Mouse (Mus musculus) embryo, embryonic 10.5 days (tissue): ENCODE results near the gene Rgs12.
A peak's percentile ranks its signal among the peaks of the same experiment; 100 is the strongest.

Experiments
- DNase-seq: peaks from one replicate; pipeline ENCODE4 v3.0.0-alpha.2; 2015; ENCODE audit warnings: low spot score

The Rgs12 gene

DNA sequence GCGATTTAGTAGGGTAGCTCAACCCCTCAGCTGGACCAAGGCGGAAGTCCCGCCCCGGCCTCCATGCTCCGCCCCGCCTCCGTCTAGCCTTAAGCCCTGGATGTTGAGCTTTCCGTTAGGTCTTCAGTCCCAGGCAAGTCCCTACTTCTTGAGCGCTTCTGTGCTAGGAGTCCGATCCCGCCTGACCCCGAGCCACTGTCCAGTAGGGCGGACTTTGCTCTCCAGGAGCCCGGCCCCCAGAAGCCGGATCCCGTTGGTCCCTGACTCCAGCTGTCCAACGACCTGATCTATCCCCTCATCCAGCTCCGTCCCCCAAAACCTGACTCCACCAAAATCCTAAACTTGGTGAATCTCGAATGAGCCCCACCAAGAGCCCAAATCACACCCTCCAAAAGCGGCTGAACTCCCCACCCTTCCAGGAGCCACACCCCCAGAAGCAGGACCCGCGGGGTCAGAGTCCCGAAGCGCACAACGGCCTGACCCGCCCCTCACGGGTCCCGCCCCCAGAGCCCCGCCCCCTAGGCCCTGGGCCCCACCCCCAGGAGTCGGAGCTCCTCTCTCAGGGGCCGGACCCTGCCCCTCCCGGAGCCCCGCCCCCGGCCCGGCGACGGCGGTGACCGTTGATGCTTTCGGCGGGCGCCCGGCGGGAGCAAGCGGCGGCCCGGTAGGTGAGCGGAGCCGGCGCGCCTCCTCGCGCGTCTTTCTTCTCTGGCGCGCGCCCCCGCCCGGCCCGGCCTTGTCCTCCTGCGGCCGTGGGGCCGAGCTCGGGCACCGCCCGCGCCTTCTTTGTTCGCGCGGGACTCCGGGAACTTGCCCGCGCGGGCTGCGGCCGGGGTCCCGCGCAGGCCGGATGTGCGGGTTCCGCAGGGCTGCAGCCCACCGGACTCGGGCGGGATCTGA is at the start of gene Rgs12:
Gene Rgs12, plus strand, starts transcription at position 585 of the 900 bp plus-strand sequence.
- DNase-seq, result peak; percentile 90

DNA sequence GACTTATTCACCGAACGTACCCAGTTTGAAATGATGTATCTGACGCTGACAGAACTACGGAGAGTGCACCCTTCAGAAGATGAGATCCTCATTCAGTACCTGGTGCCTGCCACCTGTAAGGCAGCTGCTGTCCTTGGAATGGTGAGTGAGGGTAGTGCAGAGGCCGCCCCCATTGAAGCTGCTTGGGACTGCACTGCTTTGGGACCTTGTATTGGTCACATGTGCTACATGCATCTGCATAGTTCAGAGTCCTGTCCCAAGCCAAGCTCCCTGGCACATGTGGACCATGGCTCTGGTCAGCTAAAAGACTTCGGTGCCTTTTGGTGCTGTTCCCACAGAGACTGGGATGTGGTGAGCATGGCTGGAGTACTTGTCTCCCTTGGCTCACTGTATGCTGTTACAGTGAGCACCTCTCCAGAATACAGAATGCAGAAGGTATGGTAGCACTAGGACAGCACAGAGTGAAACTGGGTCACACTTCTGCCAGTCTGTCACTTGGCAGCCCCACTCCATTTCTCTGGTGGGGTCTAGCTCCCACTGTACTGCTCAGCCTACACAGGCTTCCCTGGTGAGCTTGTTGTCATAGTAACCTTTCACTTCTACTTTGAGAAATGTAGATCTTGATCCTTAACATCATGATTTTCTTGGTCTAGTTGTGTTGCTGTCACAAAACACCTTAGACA is 49.3 kb upstream of the Rgs12 start:
- DNase-seq, result no peak

DNA sequence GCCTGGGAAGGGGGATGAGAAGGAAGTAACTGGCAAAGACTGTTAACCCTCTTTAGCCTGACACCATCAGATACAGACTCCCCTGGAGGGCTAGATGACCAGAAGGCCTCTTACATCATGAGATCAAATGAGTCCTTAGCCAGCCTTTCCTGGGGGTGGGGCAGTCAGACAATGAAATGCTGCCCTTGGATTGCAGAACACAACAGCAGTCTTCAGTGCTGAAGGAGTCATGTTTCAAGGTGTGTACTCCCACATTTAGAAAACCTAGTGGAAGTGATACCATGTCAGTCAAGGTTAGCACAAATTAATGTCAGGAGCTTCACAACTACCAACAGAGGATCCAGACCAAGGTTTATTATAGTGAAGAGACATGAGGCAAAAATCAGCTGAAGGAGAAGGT is 46.9 kb upstream of the Rgs12 start:
- no peak for DNase-seq

DNA sequence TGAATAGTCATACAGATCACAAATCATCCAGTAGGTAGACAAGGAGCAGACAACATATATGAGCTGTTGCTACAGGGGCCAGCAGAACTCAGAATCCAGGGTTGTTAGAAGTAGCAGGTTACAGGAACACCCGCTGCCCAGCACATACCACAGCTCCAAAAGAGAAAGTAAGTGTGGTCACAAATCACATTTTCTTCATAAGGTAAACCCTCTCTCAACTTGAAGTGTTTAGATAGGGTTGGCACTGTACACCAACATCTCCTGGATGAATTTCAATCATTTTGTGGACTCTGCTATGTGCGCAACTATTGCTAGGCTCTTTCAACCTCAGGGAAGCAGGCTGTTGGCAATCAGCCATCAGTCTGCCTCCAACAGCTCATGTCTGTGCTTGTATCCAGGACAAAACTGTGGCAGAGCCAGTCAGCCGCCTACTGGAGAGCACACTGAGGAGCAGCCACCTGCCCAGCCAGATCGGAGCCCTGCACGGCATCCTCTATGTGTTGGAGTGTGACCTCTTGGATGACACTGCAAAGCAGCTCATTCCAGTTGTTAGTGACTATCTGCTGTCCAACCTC is 46.3 kb upstream of the Rgs12 start:
- no peak for DNase-seq

DNA sequence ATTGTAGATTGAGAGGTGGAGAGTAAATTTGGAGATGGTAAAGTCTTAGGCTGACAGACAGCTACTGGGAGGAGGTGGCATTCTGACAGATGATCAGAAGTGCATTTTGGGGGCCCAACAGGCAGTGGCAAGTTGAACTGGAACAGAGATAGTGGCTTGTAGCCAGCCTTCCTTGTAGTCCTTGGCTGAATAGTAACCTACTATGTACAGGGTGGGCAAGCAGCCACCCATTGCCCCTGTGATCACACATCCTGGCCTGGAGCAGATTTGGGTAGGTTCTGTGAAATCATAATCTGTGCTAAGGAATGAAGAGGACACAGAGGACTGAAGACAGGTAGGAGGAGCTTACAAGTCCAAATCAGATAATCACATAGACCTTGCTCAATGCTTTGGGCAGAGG is 44.8 kb upstream of the Rgs12 start:
- DNase-seq, result no peak

DNA sequence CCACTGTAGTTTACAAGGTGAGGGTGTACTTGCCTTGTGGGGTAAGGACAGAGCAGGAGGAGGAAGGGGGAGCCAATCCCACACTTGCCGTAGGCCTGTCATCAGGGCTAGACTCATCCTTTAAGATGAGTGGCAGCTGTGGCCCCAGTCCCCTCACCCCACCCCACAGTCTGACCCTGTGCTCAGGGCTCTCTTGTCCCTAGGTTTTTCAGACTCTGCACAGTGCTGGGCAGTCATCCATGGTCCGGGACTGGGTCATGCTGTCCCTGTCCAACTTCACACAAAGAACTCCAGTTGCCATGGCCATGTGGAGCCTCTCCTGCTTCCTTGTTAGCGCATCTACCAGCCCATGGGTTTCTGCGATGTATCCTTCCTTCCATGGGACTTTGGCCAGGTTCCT is 42.0 kb upstream of the Rgs12 start:
- no peak for DNase-seq

DNA sequence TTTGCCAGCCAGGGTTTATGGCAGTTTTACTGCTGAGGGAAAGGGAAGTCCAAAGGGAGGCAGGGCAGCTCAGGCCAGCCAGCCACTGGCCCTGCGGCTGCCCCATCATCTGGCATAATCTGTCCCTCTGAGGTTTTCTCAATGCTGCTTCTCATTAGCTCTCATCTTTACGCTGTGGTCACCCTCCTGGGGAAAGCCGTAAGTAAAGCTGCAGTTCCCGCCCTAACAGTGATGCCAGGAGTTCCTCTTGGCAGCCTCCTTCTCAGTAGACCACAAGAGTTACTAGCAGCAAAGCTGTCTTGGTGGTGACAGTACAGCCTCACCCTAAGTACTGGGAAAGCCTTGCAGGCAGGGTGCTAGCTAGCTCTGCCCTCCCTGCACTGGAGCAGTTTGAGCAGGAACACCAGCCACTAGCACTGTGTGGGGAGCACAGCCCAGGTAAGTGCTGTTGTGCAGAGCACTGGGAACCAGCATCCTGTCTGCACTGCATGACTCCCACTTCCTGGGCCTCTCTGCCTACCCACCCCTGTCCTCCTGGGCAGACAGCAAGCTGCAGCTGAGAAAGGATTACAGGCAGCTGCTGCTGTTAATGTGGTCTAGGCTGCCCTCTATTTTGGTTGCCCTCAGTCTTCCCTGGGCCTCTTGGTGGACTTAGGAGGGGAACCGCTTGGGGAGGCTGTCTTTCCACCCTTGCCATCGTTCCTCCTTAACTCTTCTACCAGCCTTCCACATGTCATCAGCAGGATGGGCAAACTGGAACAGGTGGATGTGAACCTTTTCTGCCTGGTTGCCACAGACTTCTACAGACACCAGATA is 41.1 kb upstream of the Rgs12 start, which contains the start of gene Msantd1:
Gene Msantd1, plus strand, starts transcription at position 103 of the 816 bp plus-strand sequence.
- no peak for DNase-seq

DNA sequence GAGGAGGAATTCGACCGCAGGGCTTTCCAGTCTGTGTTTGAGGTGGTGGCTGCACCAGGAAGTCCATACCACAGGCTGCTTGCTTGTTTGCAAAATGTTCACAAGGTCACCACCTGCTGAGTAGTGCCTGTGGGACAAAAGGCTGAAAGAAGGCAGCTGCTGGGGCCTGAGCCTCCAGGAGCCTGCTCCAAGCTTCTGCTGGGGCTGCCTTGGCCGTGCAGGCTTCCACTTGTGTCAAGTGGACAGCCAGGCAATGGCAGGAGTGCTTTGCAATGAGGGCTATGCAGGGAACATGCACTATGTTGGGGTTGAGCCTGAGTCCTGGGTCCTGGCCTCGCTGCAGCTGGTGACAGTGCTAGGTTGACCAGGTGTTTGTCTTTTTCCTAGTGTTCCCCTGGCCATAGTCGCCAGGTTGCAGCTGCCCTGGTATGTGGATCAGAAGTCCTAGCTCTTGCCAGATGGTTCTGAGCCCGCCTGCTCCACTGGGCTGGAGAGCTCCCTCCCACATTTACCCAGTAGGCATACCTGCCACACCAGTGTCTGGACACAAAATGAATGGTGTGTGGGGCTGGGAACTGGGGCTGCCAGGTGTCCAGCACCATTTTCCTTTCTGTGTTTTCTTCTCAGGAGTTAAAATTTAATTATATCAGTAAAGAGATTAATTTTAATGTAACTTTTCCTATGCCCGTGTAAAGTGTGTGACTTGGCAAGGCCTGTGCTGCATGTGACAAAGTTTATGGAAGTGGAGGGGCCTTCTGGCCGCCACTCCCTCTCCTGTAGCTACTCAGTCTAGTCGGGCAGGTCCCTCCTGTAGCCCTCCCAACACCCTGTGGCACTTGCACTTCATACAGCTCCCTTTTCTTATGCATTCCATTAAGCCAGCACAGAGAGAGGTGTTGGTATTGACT is 40.3 kb upstream of the Rgs12 start:
- no peak for DNase-seq

DNA sequence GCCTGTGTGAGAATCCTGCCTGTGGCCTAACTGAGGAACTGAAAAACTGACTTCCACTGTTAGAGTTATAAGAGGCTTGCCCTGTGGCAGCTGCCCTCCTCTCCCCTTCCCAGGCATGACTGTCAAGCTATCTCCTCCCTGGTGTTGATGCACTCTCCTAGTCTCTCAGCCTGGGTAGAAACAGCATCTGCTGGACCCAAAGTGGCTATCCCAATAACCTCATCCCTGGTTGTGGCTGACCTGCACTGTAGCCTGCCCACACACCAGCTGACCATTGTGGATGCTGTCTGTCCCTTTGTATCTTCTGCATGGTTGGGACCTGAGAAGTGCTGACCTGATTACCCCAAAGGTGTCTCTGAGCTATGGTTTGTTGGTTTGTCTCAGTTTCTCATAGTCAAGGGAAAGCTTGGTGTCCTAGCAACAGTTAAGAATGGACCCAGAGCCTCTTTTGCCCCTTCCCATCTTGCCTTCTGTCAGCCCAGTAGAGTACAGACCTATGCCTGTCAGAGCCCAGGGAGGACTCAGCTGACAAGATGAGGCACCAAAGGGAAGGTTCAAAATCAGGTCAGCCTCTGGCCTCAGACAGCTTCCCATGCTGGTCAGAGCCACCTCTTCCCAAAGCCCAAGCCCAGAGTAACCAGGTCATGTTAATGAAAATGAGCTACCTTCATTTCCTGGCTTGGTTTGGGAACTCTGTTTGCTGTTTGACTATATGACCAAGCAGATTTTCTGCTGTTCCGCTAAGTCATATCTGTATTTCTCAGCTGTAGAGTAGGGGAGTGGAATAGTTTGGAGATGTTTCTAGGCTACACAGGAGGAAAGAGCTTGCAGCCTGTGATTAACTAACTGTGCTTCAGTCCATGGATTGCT is 39.4 kb upstream of the Rgs12 start:
- DNase-seq, result no peak

DNA sequence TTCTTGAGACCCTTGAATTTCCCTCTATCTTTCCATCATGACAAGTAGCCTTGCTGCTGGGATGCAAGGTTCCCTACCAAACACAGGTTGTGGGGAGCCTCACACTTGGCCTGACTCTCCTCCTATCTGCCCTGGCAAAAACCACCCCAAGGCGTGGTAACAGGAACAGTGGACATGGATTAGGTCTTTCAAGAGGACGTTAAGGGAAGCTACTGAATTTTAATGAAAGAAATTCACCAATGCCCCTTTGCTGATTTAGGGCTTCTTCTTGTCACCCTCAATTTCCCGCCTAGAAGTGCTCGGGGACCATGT is 38.8 kb upstream of the Rgs12 start:
- no peak for DNase-seq

DNA sequence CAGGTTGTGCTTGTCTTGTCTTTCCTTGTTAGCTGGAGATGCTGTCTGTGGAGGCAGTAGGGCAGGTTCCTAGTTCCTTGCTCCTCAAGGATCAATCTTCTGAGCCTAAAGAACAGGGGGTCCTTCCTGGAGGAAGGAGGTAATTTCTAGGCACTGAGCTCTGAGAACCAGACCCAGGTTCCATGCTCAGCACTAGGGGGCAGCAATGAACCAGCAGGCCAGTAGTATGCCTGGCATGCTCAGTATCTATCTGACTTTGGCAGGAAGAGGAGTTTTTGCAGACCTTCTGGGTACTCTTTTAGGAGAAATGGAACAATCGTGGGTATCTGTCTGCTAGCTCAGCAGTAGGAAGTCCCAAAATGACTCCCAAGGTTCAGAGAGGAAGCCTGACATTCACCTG is 33.4 kb upstream of the Rgs12 start:
- DNase-seq, result peak; percentile 81

DNA sequence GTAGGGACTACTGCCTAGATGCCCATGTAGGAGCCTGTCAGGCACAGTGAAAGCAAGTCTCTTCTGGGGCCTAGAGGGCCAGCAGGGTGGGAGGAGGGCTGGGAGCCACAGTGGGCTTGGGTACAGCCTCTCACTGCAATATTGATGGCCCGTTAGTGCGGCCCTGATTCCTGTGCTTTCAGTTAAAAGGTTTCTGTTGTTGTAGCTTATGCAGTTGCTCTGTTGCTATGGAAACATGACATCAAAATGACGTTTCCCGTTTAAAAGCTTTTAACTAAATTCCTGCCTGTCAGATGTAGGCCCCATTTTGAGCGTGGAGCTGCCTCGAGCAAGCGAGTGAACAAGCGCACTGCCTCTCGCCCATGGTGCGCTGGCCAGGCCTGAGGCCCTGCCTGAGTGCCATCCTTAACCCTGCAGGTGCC is 32.0 kb upstream of the Rgs12 start:
- peak; percentile 15 for DNase-seq

DNA sequence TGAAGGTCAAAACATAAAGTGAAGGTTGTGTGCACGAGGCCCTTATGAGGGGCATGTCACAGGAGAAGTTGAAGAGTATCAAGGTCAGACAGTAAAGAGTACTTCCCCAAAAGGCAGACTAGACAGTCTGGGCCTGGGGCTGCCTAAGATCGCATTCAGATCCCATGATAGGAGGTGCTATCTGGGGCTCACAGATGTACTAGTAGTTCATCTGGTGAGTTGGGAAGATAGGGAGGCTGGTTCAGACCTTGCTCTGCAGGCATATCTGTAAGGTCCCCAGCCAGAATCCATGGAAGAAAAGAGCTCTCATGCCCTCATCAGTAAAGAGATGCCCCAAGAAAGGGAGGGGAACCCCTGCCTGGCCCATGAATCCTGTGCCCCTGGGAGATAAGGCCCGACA is 30.5 kb upstream of the Rgs12 start:
- no peak for DNase-seq

DNA sequence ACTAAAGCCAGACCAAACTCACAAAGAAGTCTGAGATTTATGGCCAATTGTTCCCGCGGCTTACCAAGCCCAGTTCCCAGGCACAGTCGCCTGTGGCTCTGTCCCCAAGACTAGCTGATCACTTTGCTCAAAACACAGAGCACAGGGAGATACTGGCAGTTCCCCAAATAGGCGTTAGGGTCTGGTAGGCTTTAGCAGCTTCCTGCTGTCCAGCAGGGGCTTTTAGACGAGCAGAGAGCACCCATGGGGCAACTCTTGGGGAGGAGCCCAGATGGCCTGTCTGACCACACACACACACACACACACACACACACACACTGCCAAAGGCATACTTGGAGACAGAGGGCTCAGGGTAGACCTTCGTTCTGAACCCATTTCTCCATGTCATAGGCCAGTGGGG is 26.7 kb upstream of the Rgs12 start:
- peak; percentile 24 for DNase-seq

DNA sequence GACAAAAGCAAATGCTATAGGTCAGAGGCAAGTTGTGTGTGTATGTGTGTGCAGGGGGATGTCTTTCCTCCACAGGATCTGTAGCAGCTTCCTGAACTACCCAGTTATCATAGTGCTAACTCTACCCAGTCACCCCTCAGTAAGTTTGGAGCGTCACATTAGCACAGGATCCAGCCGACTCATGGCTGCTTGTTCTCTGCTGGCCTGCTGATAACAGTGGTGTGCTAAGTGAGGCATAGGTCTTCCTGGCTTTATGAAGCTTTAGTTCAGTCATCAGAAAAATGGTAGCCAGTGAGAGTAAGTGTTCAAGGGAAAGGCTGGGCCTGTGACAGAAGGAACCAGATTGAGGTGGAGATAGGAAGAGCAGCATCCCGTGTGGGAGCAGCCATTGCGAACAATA is 25.3 kb upstream of the Rgs12 start:
- no peak for DNase-seq

DNA sequence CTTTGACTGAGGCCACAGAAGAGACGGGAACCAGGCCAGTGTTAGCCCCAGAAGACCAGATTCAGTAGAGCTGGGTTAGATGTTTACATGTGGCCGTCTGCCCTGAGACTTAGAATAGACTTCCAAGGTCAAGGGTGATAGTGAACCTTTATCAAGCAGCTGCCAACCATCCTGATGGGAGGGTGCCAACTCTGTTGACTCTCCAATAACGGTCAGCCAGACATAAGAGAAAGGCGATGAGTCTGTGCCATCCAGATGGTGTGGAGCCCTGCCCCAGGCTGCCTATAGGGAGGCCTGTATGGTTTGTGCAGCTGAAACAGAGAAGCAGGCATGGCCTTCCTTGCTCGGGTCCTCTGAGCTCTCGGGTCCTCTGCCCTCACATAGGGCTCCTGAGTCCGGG is 24.7 kb upstream of the Rgs12 start:
- no peak for DNase-seq

DNA sequence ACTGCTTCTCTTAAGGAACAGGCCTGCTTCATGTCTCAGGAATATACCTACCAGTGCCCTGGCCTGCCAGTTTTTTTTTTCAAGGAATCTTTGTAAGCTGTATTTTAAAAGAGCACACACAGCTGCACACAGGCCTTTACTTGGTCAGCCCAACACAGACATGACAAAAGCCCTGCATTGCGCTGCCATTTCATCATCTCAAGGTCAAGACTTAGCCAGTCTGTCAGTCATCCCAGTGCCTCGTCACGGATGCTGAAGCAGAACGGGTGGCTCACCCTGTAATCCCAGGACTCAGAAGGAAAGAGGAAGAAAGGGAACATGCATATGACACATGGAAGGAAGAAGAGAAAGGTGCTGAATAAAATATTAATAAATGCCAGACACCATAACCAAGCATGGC is 21.6 kb upstream of the Rgs12 start:
- no peak for DNase-seq

DNA sequence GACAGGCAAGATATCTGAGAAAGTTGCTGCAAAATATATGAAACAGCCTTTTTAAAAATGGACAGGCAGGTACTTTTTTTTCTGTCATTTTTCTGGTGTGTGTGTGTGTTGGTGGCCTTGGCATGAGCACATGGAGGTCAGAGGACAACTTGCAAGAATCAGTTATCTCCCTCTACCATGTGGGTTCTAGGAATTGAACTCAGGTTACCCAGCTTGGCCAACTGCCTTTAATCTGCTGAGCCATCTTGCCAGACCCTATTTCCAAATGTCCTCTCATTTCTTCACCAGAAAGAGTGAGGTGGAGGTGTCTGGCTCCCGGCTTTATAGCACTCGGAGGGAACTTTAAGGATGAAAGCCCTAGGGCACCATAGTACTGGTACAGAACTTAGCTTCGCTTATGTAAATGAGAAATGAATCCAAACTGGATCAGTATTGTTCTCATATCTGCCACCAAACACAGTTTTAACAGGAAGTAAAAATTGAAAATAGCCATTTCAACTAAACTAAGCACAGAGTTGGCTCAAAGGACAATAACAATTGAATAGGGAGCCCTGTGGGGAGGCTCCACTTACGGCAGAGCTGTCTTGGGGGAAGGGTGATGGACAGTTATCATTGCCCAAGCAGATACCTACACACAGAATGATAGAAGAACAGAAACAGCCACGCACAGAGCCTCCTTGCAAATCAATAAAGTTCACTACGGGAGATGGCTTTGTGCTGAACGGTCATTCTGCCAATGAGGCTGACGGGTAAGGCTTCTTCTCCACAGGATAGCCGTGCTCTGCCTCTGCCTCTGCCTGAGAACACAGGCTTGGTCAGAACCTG is 18.9 kb upstream of the Rgs12 start:
- DNase-seq, result no peak

DNA sequence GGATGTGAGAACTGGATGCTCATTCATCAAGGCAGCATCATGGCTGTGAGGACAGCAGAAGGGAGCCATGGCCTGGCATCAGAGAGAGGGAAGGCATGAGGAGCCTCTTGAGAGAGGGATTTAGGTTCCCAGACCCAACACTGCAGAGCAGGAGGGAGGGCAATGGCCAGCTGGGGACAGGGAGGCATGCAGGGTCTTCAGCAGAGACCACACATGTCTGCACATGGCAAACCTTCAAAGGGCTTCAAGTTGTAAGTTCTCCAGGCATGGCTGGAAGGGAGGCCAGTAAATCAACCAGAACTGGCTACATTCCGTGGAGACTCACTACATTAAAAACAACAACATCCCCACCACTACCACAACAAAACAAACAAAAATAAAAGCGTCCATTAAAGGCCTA is 18.2 kb upstream of the Rgs12 start:
- DNase-seq, result no peak
